Mouse (Mus musculus) embryo, embryonic 10.5 days (tissue): ENCODE results near the gene Olfr1502.
A peak's percentile ranks its signal among the peaks of the same experiment; 100 is the strongest.
"Not testable (repeated sequence)": the region's sequence is repeated elsewhere in the genome, so short reads cannot be mapped to it uniquely, and the experiment has no call there.

ENCODE experiments used
- DNase-seq: peaks from one replicate; pipeline ENCODE4 v3.0.0-alpha.2; 2015; ENCODE audit warnings: low spot score

Olfr1502 gene

GRCm38 (mm10) chr19:13861495-13861894, at the start of gene Olfr1502:
Gene Olfr1502 (plus strand): TSS chr19:13861795.
- no peak for DNase-seq

GRCm38 (mm10) chr19:13812823-13813222, 48.8 kb upstream of the Olfr1502 start:
- no peak for DNase-seq

GRCm38 (mm10) chr19:13818827-13819226, 42.8 kb upstream of the Olfr1502 start:
- DNase-seq: peak; percentile 48

DNA sequence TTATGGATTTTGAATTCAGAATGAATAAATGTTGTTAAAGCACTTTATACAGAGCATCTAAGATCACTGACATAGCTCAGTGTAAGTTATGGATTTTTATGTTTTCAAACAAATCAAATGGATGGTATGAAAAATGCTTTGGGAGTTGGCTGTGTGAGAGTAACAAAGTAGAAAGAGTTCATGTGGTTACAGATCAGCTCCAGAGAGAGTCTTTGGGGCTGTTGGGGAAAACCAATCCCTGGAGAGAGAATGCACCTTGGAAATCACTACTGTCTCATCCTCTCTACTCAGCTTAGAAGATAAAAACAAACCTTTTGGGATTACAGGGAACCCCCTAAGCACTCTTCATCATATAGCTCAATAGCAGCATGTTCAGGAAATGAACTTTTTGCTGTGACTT, 42.2 kb upstream of the Olfr1502 start, which contains the start of gene Olfr1499:
Gene Olfr1499, minus strand, starts transcription at position 101 of the 400 bp plus-strand sequence.
- DNase-seq: no peak

GRCm38 (mm10) chr19:13820847-13821246, 40.7 kb upstream of the Olfr1502 start:
- no peak for DNase-seq

DNA sequence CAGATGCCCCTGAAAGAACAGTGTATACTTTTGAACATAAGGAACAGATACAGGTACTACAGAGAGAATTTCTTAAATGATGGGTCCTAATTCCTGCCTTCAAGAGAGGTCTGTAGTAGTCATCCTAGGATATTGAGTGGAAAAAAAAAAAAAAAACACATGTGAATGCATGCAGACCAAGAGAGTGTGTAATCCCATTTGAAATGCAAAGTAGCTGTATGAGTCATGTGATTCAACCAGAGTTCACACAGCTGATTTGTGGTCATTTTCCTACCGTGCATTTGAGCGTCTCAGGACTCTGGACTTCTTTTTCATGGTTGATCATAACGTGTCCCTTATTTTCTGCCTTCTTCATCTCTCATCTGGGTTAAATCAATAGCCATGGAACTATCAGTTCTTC, 33.1 kb upstream of the Olfr1502 start:
- no peak for DNase-seq

GRCm38 (mm10) chr19:13830388-13830787, 31.2 kb upstream of the Olfr1502 start, which contains the start of gene Olfr1500:
Gene Olfr1500 (minus strand): TSS chr19:13830488.
- no peak for DNase-seq

DNA sequence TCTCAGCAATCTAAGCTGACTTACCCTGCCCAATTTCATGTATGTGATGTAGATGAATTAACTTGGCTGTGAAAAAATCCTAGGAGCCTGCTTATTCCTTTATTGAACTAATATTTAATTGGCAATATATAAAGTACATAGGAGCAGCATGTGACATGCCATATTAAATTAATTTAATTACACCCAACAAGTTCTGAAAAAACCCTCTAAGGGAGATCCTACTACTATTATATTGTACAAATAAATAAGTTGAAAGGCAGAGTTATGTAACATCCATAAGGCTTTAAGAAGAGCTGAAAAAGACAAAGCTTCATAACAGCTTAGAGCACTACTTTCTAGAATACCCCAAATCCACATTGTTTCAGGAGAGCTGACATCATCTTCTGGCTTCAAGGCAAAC, 11.0 kb upstream of the Olfr1502 start, which contains the start of gene Olfr1501:
Gene Olfr1501, minus strand, starts transcription at position 101 of the 400 bp plus-strand sequence.
- DNase-seq: not testable (repeated sequence)

DNA sequence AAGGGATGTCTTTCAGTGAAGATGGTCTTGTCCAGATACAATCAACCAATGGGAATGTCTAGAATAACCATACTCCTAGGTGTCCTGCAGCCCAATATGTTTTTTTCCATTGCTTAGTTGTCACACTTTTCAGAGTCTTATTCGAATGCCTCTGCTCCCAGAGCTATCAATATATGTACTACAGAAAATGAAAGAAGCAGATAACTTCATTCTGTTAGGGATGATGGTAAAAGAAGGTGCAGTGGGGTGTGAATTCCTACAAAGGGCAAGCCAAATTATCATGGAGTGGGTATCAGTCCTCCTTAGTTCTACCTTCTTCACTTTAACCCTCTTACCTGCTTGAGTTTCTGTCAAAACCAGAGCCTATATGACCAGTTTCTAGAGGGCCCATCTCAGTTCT, 36.2 kb downstream of the Olfr1502 start, which contains the start of gene Olfr1504:
Gene Olfr1504, minus strand, starts transcription at position 101 of the 400 bp plus-strand sequence.
- no peak for DNase-seq
